Mouse (Mus musculus) MEL (cell line): ENCODE data around the gene Gmip. TPM values are rescaled to one million over a fixed set of nuclear protein-coding genes. Genes with fewer than 3 reads are reported as not detected.

Source experiments
- DNase-seq: peaks from one replicate; pipeline ENCODE4 v3.0.0; 2011; ENCODE audit warnings: low read depth, low spot score
- H3K27ac ChIP-seq: 2 replicates; pipeline ENCODE4 v1.5.1; 2012; ENCODE audit warnings: low read depth, mild to moderate bottlenecking, control low read depth, low read length, moderate library complexity; ENCODE audit not compliant: control insufficient read depth
- H3K27me3 ChIP-seq, 2 experiments: fragments of 150-350 bp in 1 of 2; sonication (generic) in 1 of 2; 2 replicates each; pipeline ENCODE4 v1.6.1; 2012; ENCODE audit warnings: low read length in 2 of 2, mild to moderate bottlenecking in 2 of 2, improper control_type of control experiment in 1 of 2, moderate library complexity in 1 of 2; ENCODE audit not compliant: insufficient read depth in 2 of 2, control insufficient read depth in 1 of 2
- H3K36me3 ChIP-seq, 2 experiments: 2 replicates each; pipeline ENCODE4 v1.6.1; 2012 to 2014; ENCODE audit warnings: low read length in 2 of 2, improper control_type of control experiment in 1 of 2, inconsistent platforms in 1 of 2, mild to moderate bottlenecking in 1 of 2; ENCODE audit not compliant: insufficient read depth in 2 of 2, control insufficient read depth in 1 of 2
- H3K4me1 ChIP-seq, 2 experiments: fragments of 150-350 bp in 1 of 2; sonication (generic) in 1 of 2; 2 replicates each; pipeline ENCODE4 v1.6.1; 2012; ENCODE audit warnings: low read length in 2 of 2, improper control_type of control experiment in 1 of 2, mild to moderate bottlenecking in 1 of 2; ENCODE audit not compliant: insufficient read depth in 2 of 2, control insufficient read depth in 1 of 2
- H3K4me3 ChIP-seq, 2 experiments: fragments of 150-350 bp in 1 of 2; sonication (generic) in 1 of 2; 2 replicates each; pipeline ENCODE4 v1.5.1; 2012; ENCODE audit warnings: low read depth in 2 of 2, low read length in 2 of 2, mild to moderate bottlenecking in 2 of 2, moderate library complexity in 2 of 2, control low read depth in 1 of 2, improper control_type of control experiment in 1 of 2; ENCODE audit not compliant: control insufficient read depth in 1 of 2, insufficient read depth in 1 of 2
- H3K79me2 ChIP-seq: 2 replicates; pipeline ENCODE4 v1.6.1; 2012; ENCODE audit warnings: mild to moderate bottlenecking, low read length, moderate library complexity; ENCODE audit not compliant: control insufficient read depth, poor library complexity, insufficient read depth
- H3K9ac ChIP-seq: 2 replicates; pipeline ENCODE4 v1.6.1; 2012; ENCODE audit warnings: low read depth, mild to moderate bottlenecking, control low read depth, low read length, moderate library complexity; ENCODE audit not compliant: control insufficient read depth, poor library complexity, severe bottlenecking
- H3K9me3 ChIP-seq: fragments of 150-350 bp; sonication (generic); replicated peaks from 2 replicates; pipeline ENCODE4 v1.6.1; 2012; ENCODE audit warnings: mild to moderate bottlenecking, low read length, improper control_type of control experiment, moderate library complexity; ENCODE audit not compliant: insufficient read depth
- BHLHE40 ChIP-seq: IDR thresholded peaks from 2 replicates; pipeline ENCODE4 v1.6.1; 2012; ENCODE audit warnings: low read depth, mild to moderate bottlenecking, inconsistent platforms, low read length, improper control_type of control experiment, borderline replicate concordance
- CHD1 ChIP-seq: IDR thresholded peaks from 2 replicates; pipeline ENCODE4 v1.6.1; 2012; ENCODE audit warnings: low read depth, mild to moderate bottlenecking, inconsistent platforms, low read length, improper control_type of control experiment
- CHD2 ChIP-seq: IDR thresholded peaks from 2 replicates; pipeline ENCODE4 v1.6.1; 2011; ENCODE audit warnings: low read length, improper control_type of control experiment
- CTCF ChIP-seq, 3 experiments: IDR thresholded peaks in 2 of 3; conservative IDR thresholded peaks in 1 of 3; 2 replicates each; pipeline ENCODE4 v1.5.1; 2011 to 2012; ENCODE audit warnings: low read length in 3 of 3, low read depth in 2 of 3, mild to moderate bottlenecking in 2 of 3, improper control_type of control experiment in 1 of 3, inconsistent platforms in 1 of 3, mixed read lengths in 1 of 3, moderate library complexity in 1 of 3; ENCODE audit not compliant: control insufficient read depth in 1 of 3, insufficient read depth in 1 of 3, poor library complexity in 1 of 3, severe bottlenecking in 1 of 3
- E2F4 ChIP-seq: IDR thresholded peaks from 2 replicates; pipeline ENCODE4 v1.6.1; 2011; ENCODE audit warnings: low read depth, low read length, improper control_type of control experiment, borderline replicate concordance
- ELF1 ChIP-seq: IDR thresholded peaks from 2 replicates; pipeline ENCODE4 v1.6.1; 2014; ENCODE audit warnings: low read depth, mild to moderate bottlenecking, inconsistent platforms, low read length, improper control_type of control experiment, moderate library complexity
- EP300 ChIP-seq, 2 experiments: IDR thresholded peaks; 2 replicates each; pipeline ENCODE4 v1.6.1; 2011; ENCODE audit warnings: improper control_type of control experiment in 2 of 2, low read length in 2 of 2, low read depth in 1 of 2, mild to moderate bottlenecking in 1 of 2
- ETS1 ChIP-seq: IDR thresholded peaks from 2 replicates; pipeline ENCODE4 v1.6.1; 2012; ENCODE audit warnings: low read depth, mild to moderate bottlenecking, inconsistent platforms, low read length, improper control_type of control experiment, moderate library complexity
- GABPA ChIP-seq: IDR thresholded peaks from 2 replicates; pipeline ENCODE4 v1.6.1; 2012; ENCODE audit warnings: low read depth, mild to moderate bottlenecking, inconsistent platforms, low read length, improper control_type of control experiment, moderate library complexity
- GATA1 ChIP-seq: IDR thresholded peaks from 2 replicates; pipeline ENCODE4 v1.6.1; 2011; ENCODE audit warnings: low read depth, low read length, improper control_type of control experiment
- JUND ChIP-seq: IDR thresholded peaks from 2 replicates; pipeline ENCODE4 v1.6.1; 2011; ENCODE audit warnings: low read depth, mild to moderate bottlenecking, improper control_type of control experiment, low read length
- KAT2A ChIP-seq: conservative IDR thresholded peaks from 2 replicates; pipeline ENCODE4 v1.6.1; 2012; ENCODE audit warnings: low read depth, low read length, improper control_type of control experiment, inconsistent platforms
- MAFK ChIP-seq: IDR thresholded peaks from 2 replicates; pipeline ENCODE4 v1.6.1; 2011; ENCODE audit warnings: low read depth, mild to moderate bottlenecking, low read length, improper control_type of control experiment, borderline replicate concordance
- MAX ChIP-seq: IDR thresholded peaks from 2 replicates; pipeline ENCODE4 v1.6.1; 2011; ENCODE audit warnings: low read length, improper control_type of control experiment
- MAZ ChIP-seq: IDR thresholded peaks from 2 replicates; pipeline ENCODE4 v1.6.1; 2012; ENCODE audit warnings: low read depth, mild to moderate bottlenecking, inconsistent platforms, low read length, improper control_type of control experiment
- MXI1 ChIP-seq: IDR thresholded peaks from 2 replicates; pipeline ENCODE4 v1.6.1; 2011; ENCODE audit warnings: mild to moderate bottlenecking, low read depth, low read length, improper control_type of control experiment
- MYB ChIP-seq: IDR thresholded peaks from 2 replicates; pipeline ENCODE4 v1.6.1; 2011; ENCODE audit warnings: mild to moderate bottlenecking, low read depth, low read length, improper control_type of control experiment
- MYC ChIP-seq: IDR thresholded peaks from 2 replicates; pipeline ENCODE4 v1.6.1; 2011; ENCODE audit warnings: low read depth, mild to moderate bottlenecking, low read length, improper control_type of control experiment, moderate library complexity
- NRF1 ChIP-seq: IDR thresholded peaks from 2 replicates; pipeline ENCODE4 v1.6.1; 2014; ENCODE audit warnings: low read depth, mild to moderate bottlenecking, inconsistent platforms, low read length, improper control_type of control experiment, moderate library complexity; ENCODE audit not compliant: poor library complexity, insufficient read depth, severe bottlenecking
- POLR2A ChIP-seq, 2 experiments: IDR thresholded peaks; 2 replicates each; pipeline ENCODE4 v1.6.1; 2011 to 2012; ENCODE audit warnings: low read length in 2 of 2, mild to moderate bottlenecking in 2 of 2, control low read depth in 1 of 2, improper control_type of control experiment in 1 of 2, low read depth in 1 of 2, moderate library complexity in 1 of 2; ENCODE audit not compliant: control insufficient read depth in 1 of 2, insufficient read depth in 1 of 2, poor library complexity in 1 of 2
- POLR2AphosphoS5 ChIP-seq: IDR thresholded peaks from 2 replicates; pipeline ENCODE4 v1.6.1; 2012; ENCODE audit warnings: low read depth, borderline replicate concordance, mild to moderate bottlenecking, inconsistent platforms, low read length, moderate library complexity, mixed read lengths
- RAD21 ChIP-seq: IDR thresholded peaks from 2 replicates; pipeline ENCODE4 v1.6.1; 2011; ENCODE audit warnings: mild to moderate bottlenecking, low read depth, low read length, improper control_type of control experiment
- RCOR1 ChIP-seq: IDR thresholded peaks from 2 replicates; pipeline ENCODE4 v1.6.1; 2012; ENCODE audit warnings: low read depth, mild to moderate bottlenecking, inconsistent platforms, low read length, improper control_type of control experiment
- SIN3A ChIP-seq: IDR thresholded peaks from 2 replicates; pipeline ENCODE4 v1.6.1; 2012; ENCODE audit warnings: low read length, improper control_type of control experiment, inconsistent platforms
- SMC3 ChIP-seq: IDR thresholded peaks from 2 replicates; pipeline ENCODE4 v1.6.1; 2011; ENCODE audit warnings: low read depth, low read length, improper control_type of control experiment
- TAL1 ChIP-seq: IDR thresholded peaks from 2 replicates; pipeline ENCODE4 v1.6.1; 2012; ENCODE audit warnings: mild to moderate bottlenecking, inconsistent platforms, low read length, moderate library complexity, mixed read lengths
- UBTF ChIP-seq: IDR thresholded peaks from 2 replicates; pipeline ENCODE4 v1.6.1; 2012; ENCODE audit warnings: low read depth, mild to moderate bottlenecking, inconsistent platforms, low read length, improper control_type of control experiment, moderate library complexity, borderline replicate concordance; ENCODE audit not compliant: insufficient read depth
- USF1 ChIP-seq: IDR thresholded peaks from 2 replicates; pipeline ENCODE4 v1.6.1; 2014; ENCODE audit warnings: low read depth, mild to moderate bottlenecking, inconsistent platforms, low read length, improper control_type of control experiment, moderate library complexity
- ZC3H11A ChIP-seq: IDR thresholded peaks from 2 replicates; pipeline ENCODE4 v1.6.1; 2012; ENCODE audit warnings: low read depth, mild to moderate bottlenecking, inconsistent platforms, low read length, improper control_type of control experiment
- ZKSCAN1 ChIP-seq: IDR thresholded peaks from 2 replicates; pipeline ENCODE4 v1.6.1; 2012; ENCODE audit warnings: low read depth, mild to moderate bottlenecking, inconsistent platforms, low read length, improper control_type of control experiment, moderate library complexity
- ZMIZ1 ChIP-seq: IDR thresholded peaks from 2 replicates; pipeline ENCODE4 v1.6.1; 2012; ENCODE audit warnings: low read depth, mild to moderate bottlenecking, inconsistent platforms, low read length, improper control_type of control experiment, moderate library complexity
- ZNF384 ChIP-seq: IDR thresholded peaks from 2 replicates; pipeline ENCODE4 v1.6.1; 2012; ENCODE audit warnings: low read depth, mild to moderate bottlenecking, inconsistent platforms, low read length, improper control_type of control experiment
- polyA plus RNA-seq, 2 experiments: library from polyadenylated mRNA; stranded (reverse) in 1 of 2; unstranded in 1 of 2; fragments of >175 nt in 1 of 2; fragments of >200 nt in 1 of 2; gene quantifications; 2 replicates each; pipeline versions ENCODE4 v1.2.1 to v1.2.4; 2012; ENCODE audit warnings: low replicate concordance in 2 of 2, low read depth in 1 of 2; ENCODE audit not compliant: insufficient read length in 2 of 2, insufficient read depth in 1 of 2, missing spikeins in 1 of 2
- total RNA-seq: library from RNA; depleted of rRNA; stranded (reverse); fragments of 300-350 nt; gene quantifications from 2 replicates; pipeline ENCODE4 v1.2.3, GENCODE M21; 2012

Gmip gene
- total and polyA plus RNA-seq, 3 experiments = 21.8 to 52.4 TPM; not detected in 1

GRCm38 (mm10) chr8:69790773-69791367 is 17.6 kb upstream of the Gmip start, which contains the start of the genes Atp13a1 and Zfp866 (continued):
- no peak for TF ChIP-seq GABPA
- no peak for TF ChIP-seq UBTF
- no peak for TF ChIP-seq SMC3
- TF ChIP-seq MAFK = no peak
- TF ChIP-seq SIN3A = peak; percentile 87
- peak; percentile 57 for TF ChIP-seq KAT2A
- TF ChIP-seq ETS1 = peak; percentile 22; the same call in 1 of the 2 replicates
- no peak for TF ChIP-seq POLR2AphosphoS5
- TF ChIP-seq ZKSCAN1 = no peak
- peak; percentile 40; the same call in 1 of the 2 replicates for TF ChIP-seq MAX
- TF ChIP-seq JUND = no peak
- TF ChIP-seq ZNF384 = no peak
- TF ChIP-seq CHD1 = no peak
- no peak for TF ChIP-seq CHD2
- no peak for TF ChIP-seq TAL1
- no peak for TF ChIP-seq ZC3H11A

- peaks cover 0 to 14% of the 10 kb centered on the region in 2 experiments for H3K36me3 ChIP-seq
- peak; percentile 64 for DNase-seq
- H3K9ac ChIP-seq = peak overlapping the region; percentile 93
- no peaks in the 10 kb centered on the region for H3K9me3 ChIP-seq
- no peaks in the 10 kb centered on the region for H3K27me3 ChIP-seq
- H3K4me1 ChIP-seq = peaks cover 4 to 15% of the 10 kb centered on the region in 2 experiments
- peak overlapping the region; percentile 90 for H3K27ac ChIP-seq
- TF ChIP-seq MAX (0 out of 2 replicates have a peak, but pooled peaks have one; percentile 2), KAT2A (no peak), SIN3A (no peak; the same call in 1 of the 2 replicates), MXI1 (peak; percentile 57), E2F4 (no peak), BHLHE40 (no peak), MYB (no peak), ZMIZ1 (no peak), RCOR1 (no peak), UBTF (no peak), CHD1 (peak; percentile 57; the same call in 1 of the 2 replicates), ZNF384 (peak; percentile 89), RAD21 (no peak), NRF1 (no peak), GATA1 (peak; percentile 36; the same call in 1 of the 2 replicates), MAZ (no peak), ETS1 (0 out of 2 replicates have a peak, but pooled peaks have one; percentile 35), POLR2A (IDR thresholded peaks at IDR 0.05; ENCODE audit: control insufficient read depth in 1 of 2, insufficient read depth in 1 of 2, low read depth in 1 of 2, low read length in 2 of 2, poor library complexity in 1 of 2) (no peak), CTCF (IDR thresholded peaks at IDR 0.05 in 2 of 3, conservative IDR thresholded peaks at IDR 0.05 in 1 of 3; ENCODE audit: control insufficient read depth in 1 of 3, insufficient read depth in 1 of 3, low read depth in 2 of 3, low read length in 3 of 3, poor library complexity in 1 of 3, severe bottlenecking in 1 of 3) (0 out of 6 replicates have a peak, but pooled peaks of 1 of the 3 experiments have one; percentile 2), GABPA (no peak), MYC (0 out of 2 replicates have a peak, but pooled peaks have one; percentile 14), ELF1 (no peak), USF1 (no peak), EP300 (IDR thresholded peaks at IDR 0.05; ENCODE audit: low read depth in 1 of 2, low read length in 2 of 2) (no peak)
- H3K4me3 ChIP-seq = peak overlapping the region; percentile 67 to 73
- H3K79me2 ChIP-seq = peaks cover 31% of the 10 kb centered on the region
Observed at GRCm38 (mm10) chr8:69791415-69792068, 16.9 kb upstream of the Gmip start.
